Mouse (Mus musculus): Measurements from ENCODE around the gene Slco3a1. TPM values are rescaled to one million over a fixed set of nuclear protein-coding genes. Genes with fewer than 3 reads are reported as not detected.
A peak's percentile ranks its signal among the peaks of the same experiment; 100 is the strongest.

Gene Slco3a1
- polyA plus RNA-seq, 1 experiment from 2014 or later = 28.2 TPM

- H3K27ac ChIP-seq = no peak overlapping the region
- H3K36me3 ChIP-seq (replicated peaks) = no peaks in the 10 kb centered on the region
- 82% methylated on average over 2 of the region's 2 CpGs for WGBS
- peaks cover 15% of the 10 kb centered on the region for H3K4me1 ChIP-seq
- H3K27me3 ChIP-seq (replicated peaks) = no peaks in the 10 kb centered on the region
- H3K9ac ChIP-seq = no peak overlapping the region
- no peaks in the 10 kb centered on the region for H3K9me3 ChIP-seq
- H3K4me3 ChIP-seq = no peak overlapping the region
- H3K4me2 ChIP-seq = no peak overlapping the region
- ATAC-seq (replicated peaks) = no peak
These were observed 29.0 kb downstream of the Slco3a1 start for GRCm38 (mm10) chr7:74525586-74525985.

GRCm38 (mm10) chr7:74524188-74524971, 30.2 kb downstream of the Slco3a1 start:
- H3K36me3 ChIP-seq (replicated peaks) = no peaks in the 10 kb centered on the region
- peaks cover 9% of the 10 kb centered on the region for H3K4me1 ChIP-seq
- no peak overlapping the region for H3K4me3 ChIP-seq
- H3K27ac ChIP-seq = no peak overlapping the region
- no peaks in the 10 kb centered on the region for H3K27me3 ChIP-seq (replicated peaks)
- no peak overlapping the region for H3K4me2 ChIP-seq
- no peaks in the 10 kb centered on the region for H3K9me3 ChIP-seq
- ATAC-seq (replicated peaks) = no peak
- H3K9ac ChIP-seq = no peak overlapping the region
- WGBS = 84% methylated on average over 8 of the region's 8 CpGs

GRCm38 (mm10) chr7:74523086-74523485, 31.5 kb downstream of the Slco3a1 start:
- no peak overlapping the region for H3K9ac ChIP-seq
- WGBS = 29% methylated on average over 4 of the region's 4 CpGs

GRCm38 (mm10) chr7:74522260-74522659, 32.3 kb downstream of the Slco3a1 start:
- no peaks in the 10 kb centered on the region for H3K27me3 ChIP-seq (replicated peaks)
- WGBS = 77% methylated on average over 4 of the region's 4 CpGs
- no peak overlapping the region for H3K4me2 ChIP-seq
- peaks cover 9% of the 10 kb centered on the region for H3K4me1 ChIP-seq
- no peak overlapping the region for H3K27ac ChIP-seq
- H3K4me3 ChIP-seq = no peak overlapping the region
- H3K9ac ChIP-seq = no peak overlapping the region
- no peaks in the 10 kb centered on the region for H3K36me3 ChIP-seq (replicated peaks)
- ATAC-seq (replicated peaks) = no peak
- H3K9me3 ChIP-seq = no peaks in the 10 kb centered on the region

More at GRCm38 (mm10) chr7:74523086-74523485, 31.5 kb downstream of the Slco3a1 start:
- ATAC-seq (replicated peaks) = no peak; the same call in 1 of the 2 replicates
- H3K4me3 ChIP-seq = no peak overlapping the region
- H3K9me3 ChIP-seq = no peaks in the 10 kb centered on the region
- no peak overlapping the region for H3K4me2 ChIP-seq
- H3K4me1 ChIP-seq = peaks cover 9% of the 10 kb centered on the region
- no peaks in the 10 kb centered on the region for H3K36me3 ChIP-seq (replicated peaks)
- no peaks in the 10 kb centered on the region for H3K27me3 ChIP-seq (replicated peaks)
- no peak overlapping the region for H3K27ac ChIP-seq

GRCm38 (mm10) chr7:74519386-74519785, 35.2 kb downstream of the Slco3a1 start:
- ATAC-seq (replicated peaks) = no peak
- H3K4me2 ChIP-seq = no peak overlapping the region
- H3K9ac ChIP-seq = no peak overlapping the region
- no peaks in the 10 kb centered on the region for H3K36me3 ChIP-seq (replicated peaks)
- H3K27me3 ChIP-seq (replicated peaks) = no peaks in the 10 kb centered on the region
- no peak overlapping the region for H3K27ac ChIP-seq
- 84% methylated on average over 6 of the region's 6 CpGs for WGBS
- H3K9me3 ChIP-seq = no peaks in the 10 kb centered on the region
- no peak overlapping the region for H3K4me3 ChIP-seq
- H3K4me1 ChIP-seq = peaks cover 9% of the 10 kb centered on the region

- no peaks in the 10 kb centered on the region for H3K27me3 ChIP-seq (replicated peaks)
- H3K27ac ChIP-seq = no peak overlapping the region
- no peak overlapping the region for H3K4me3 ChIP-seq
- H3K36me3 ChIP-seq (replicated peaks) = no peaks in the 10 kb centered on the region
- H3K9me3 ChIP-seq = no peaks in the 10 kb centered on the region
- H3K4me2 ChIP-seq = no peak overlapping the region
- H3K4me1 ChIP-seq = peaks cover 9% of the 10 kb centered on the region
- H3K9ac ChIP-seq = no peak overlapping the region
- WGBS = 88% methylated on average over 1 of the region's 1 CpGs
- ATAC-seq (replicated peaks) = no peak
These were observed 35.8 kb downstream of the Slco3a1 start for GRCm38 (mm10) chr7:74518776-74519175.

GRCm38 (mm10) chr7:74518255-74518654, 36.3 kb downstream of the Slco3a1 start:
- WGBS = 87% methylated on average over 5 of the region's 5 CpGs
- no peak overlapping the region for H3K27ac ChIP-seq
- ATAC-seq (replicated peaks) = no peak
- H3K4me2 ChIP-seq = no peak overlapping the region
- peaks cover 9% of the 10 kb centered on the region for H3K4me1 ChIP-seq
- H3K36me3 ChIP-seq (replicated peaks) = no peaks in the 10 kb centered on the region
- no peaks in the 10 kb centered on the region for H3K27me3 ChIP-seq (replicated peaks)
- H3K9ac ChIP-seq = no peak overlapping the region
- no peaks in the 10 kb centered on the region for H3K9me3 ChIP-seq
- H3K4me3 ChIP-seq = no peak overlapping the region

- no peak overlapping the region for H3K4me3 ChIP-seq
- no peak overlapping the region for H3K4me2 ChIP-seq
- H3K4me1 ChIP-seq = peaks cover 5% of the 10 kb centered on the region; the same call in 1 of the 2 replicates
- H3K36me3 ChIP-seq (replicated peaks) = no peaks in the 10 kb centered on the region
- H3K27me3 ChIP-seq (replicated peaks) = no peaks in the 10 kb centered on the region
- ATAC-seq (replicated peaks) = no peak
- no peaks in the 10 kb centered on the region for H3K9me3 ChIP-seq
- H3K9ac ChIP-seq = no peak overlapping the region
- no peak overlapping the region for H3K27ac ChIP-seq
- 64% methylated on average over 1 of the region's 1 CpGs for WGBS
These were observed 43.9 kb downstream of the Slco3a1 start for GRCm38 (mm10) chr7:74510676-74511075.

- WGBS = 22% methylated on average over 4 of the region's 4 CpGs
- ATAC-seq (replicated peaks) = 0 out of 2 replicates have a peak, but pooled peaks have one; percentile 37
- H3K4me3 ChIP-seq = no peak overlapping the region
- H3K27ac ChIP-seq = no peak overlapping the region
- H3K4me1 ChIP-seq = peaks cover 5% of the 10 kb centered on the region; the same call in 1 of the 2 replicates
- H3K27me3 ChIP-seq (replicated peaks) = no peaks in the 10 kb centered on the region
- H3K4me2 ChIP-seq = no peak overlapping the region
- no peak overlapping the region for H3K9ac ChIP-seq
- H3K36me3 ChIP-seq (replicated peaks) = peaks cover 3% of the 10 kb centered on the region; the same call in 1 of the 2 replicates
- H3K9me3 ChIP-seq = no peaks in the 10 kb centered on the region
These were observed 46.4 kb downstream of the Slco3a1 start for GRCm38 (mm10) chr7:74508205-74508604.

GRCm38 (mm10) chr7:74506856-74507255, 47.7 kb downstream of the Slco3a1 start:
- no peak for ATAC-seq (replicated peaks)

GRCm38 (mm10) chr7:74505635-74506034, 48.9 kb downstream of the Slco3a1 start:
- peaks cover 3% of the 10 kb centered on the region; the same call in 1 of the 2 replicates for H3K36me3 ChIP-seq (replicated peaks)
- no peak overlapping the region for H3K4me3 ChIP-seq
- H3K4me1 ChIP-seq = peaks cover 7% of the 10 kb centered on the region; the same call in 1 of the 2 replicates
- ATAC-seq (replicated peaks) = no peak
- no peaks in the 10 kb centered on the region for H3K9me3 ChIP-seq
- H3K9ac ChIP-seq = no peak overlapping the region
- H3K27ac ChIP-seq = no peak overlapping the region
- no peak overlapping the region for H3K4me2 ChIP-seq
- H3K27me3 ChIP-seq (replicated peaks) = no peaks in the 10 kb centered on the region
- 70% methylated on average over 10 of the region's 10 CpGs for WGBS

More at GRCm38 (mm10) chr7:74506856-74507255, 47.7 kb downstream of the Slco3a1 start:
- H3K9ac ChIP-seq = no peak overlapping the region
- no peaks in the 10 kb centered on the region for H3K9me3 ChIP-seq
- peaks cover 3% of the 10 kb centered on the region; the same call in 1 of the 2 replicates for H3K36me3 ChIP-seq (replicated peaks)
- 83% methylated on average over 5 of the region's 5 CpGs for WGBS
- peaks cover 5% of the 10 kb centered on the region; the same call in 1 of the 2 replicates for H3K4me1 ChIP-seq
- H3K27me3 ChIP-seq (replicated peaks) = no peaks in the 10 kb centered on the region
- H3K4me2 ChIP-seq = no peak overlapping the region
- no peak overlapping the region for H3K4me3 ChIP-seq
- no peak overlapping the region for H3K27ac ChIP-seq

GRCm38 (mm10) chr7:74501187-74501586, 53.4 kb downstream of the Slco3a1 start:
- 33% methylated on average over 10 of the region's 10 CpGs for WGBS
- ATAC-seq (replicated peaks) = no peak
- Histone ChIP-seq H3K27ac (no peak overlapping the region), H3K9ac (no peak overlapping the region), H3K4me3 (no peak overlapping the region), H3K27me3 (replicated peaks) (no peaks in the 10 kb centered on the region), H3K9me3 (no peaks in the 10 kb centered on the region), H3K4me2 (no peak overlapping the region), H3K4me1 (0 out of 2 replicates have a peak, but pooled peaks cover 5% of the 10 kb centered on the region), H3K36me3 (replicated peaks) (peaks cover 3% of the 10 kb centered on the region; the same call in 1 of the 2 replicates)

All from midbrain, embryonic 15.5 days (tissue).